31 mouse cellular contexts compared by ENCODE assay signal in genomic region chr6:30499049-30499448, GRCm38 (mm10). TPM values are rescaled to one million over a fixed set of nuclear protein-coding genes. Genes with fewer than 3 reads are reported as not detected.
DNase-seq lines count a peak whose midpoint lies in the region; TF ChIP-seq lines count a peak whose summit lies in the region.
"Had no signal": no experiment of that assay in that cellular context is flagged by ENCODE, and none has a peak within 500 bp of the region (broad histone marks: within the 10 kb centered on the region; RNA-seq: fewer than 3 reads in every experiment).

No protein-coding gene starts in this region.

- peak; percentile 62 for DNase-seq in 416B (ENCODE audit: low read depth)
- peak; percentile 48 for DNase-seq in CD4-positive helper T cell, adult 2 months (ENCODE audit: low read depth, low spot score)
- DNase-seq in c-Kit-positive CD71-positive TER-119-positive erythroid progenitor cells, embryonic 14.5 days (ENCODE audit: low spot score), result no peak
- no peak for DNase-seq in frontal cortex, postnatal 14 days (ENCODE audit: low spot score in 2 of 2)
- no peak for DNase-seq in layer of hippocampus, adult 11-12 months (ENCODE audit: low spot score)
- DNase-seq: adrenal gland, adult 8-10 months; cerebellum, adult 11 months; cerebellum, adult 9-10 months; embryo, embryonic 11 days; heart, postnatal 10 days; kidney, adult 18-20 months; kidney, postnatal 4 days; liver; midbrain, embryonic 14.5 days; right cerebral cortex, postnatal 25 days had no signal

- TF ChIP-seq POLR2A in bone marrow macrophage, adult 2 months (IDR thresholded peaks at IDR 0.05; ENCODE audit: borderline replicate concordance, low read depth, low read length), result no peak

- peaks cover 64% of the 10 kb centered on the region for H3K36me3 ChIP-seq in macrophage (ENCODE audit: inconsistent target)

- 13% methylated on average over 3 of the region's 3 CpGs for WGBS in macrophage (ENCODE audit: missing documents)

- H3K27ac ChIP-seq in bone marrow macrophage, adult 2 months (ENCODE audit: insufficient read depth, low read depth, low read length), result peak overlapping the region; percentile 68
- H3K27ac ChIP-seq in macrophage, result peak overlapping the region; percentile 33; the same call in 1 of the 2 replicates
- H3K27ac ChIP-seq: embryonic facial prominence, embryonic 13.5 days; forebrain, embryonic 10.5 days; heart, embryonic 13.5 days; hindbrain, embryonic 14.5 days; kidney, postnatal 0 days; liver, embryonic 15.5 days; lung, embryonic 15.5 days; neural tube, embryonic 15.5 days had no signal

- H3K4me3 ChIP-seq in bone marrow macrophage, adult 2 months (ENCODE audit: insufficient read depth, low read length), result no peak overlapping the region
- no peak overlapping the region for H3K4me3 ChIP-seq in macrophage (ENCODE audit: inconsistent target)
- H3K4me3 ChIP-seq: embryonic facial prominence, embryonic 13.5 days; forebrain, embryonic 10.5 days; heart, embryonic 13.5 days; liver, embryonic 15.5 days; lung, embryonic 15.5 days; neural tube, embryonic 15.5 days had no signal

- H3K4me1 ChIP-seq in bone marrow macrophage, adult 2 months (ENCODE audit: control insufficient read depth, insufficient read depth, low read length), result peaks cover 14% of the 10 kb centered on the region
- H3K4me1 ChIP-seq: lung, embryonic 15.5 days; neural tube, embryonic 15.5 days had no signal

- no peak for TF ChIP-seq CTCF in bone marrow macrophage, adult 2 months (IDR thresholded peaks at IDR 0.05; ENCODE audit: low read depth, low read length)

- no peaks in the 10 kb centered on the region for H3K79me2 ChIP-seq in macrophage (ENCODE audit: inconsistent target)

RNA-seq across cellular contexts. Expression of gene Tmem209, which starts 10.5 kb away (rescaled TPM):
- 23.9 and 31.8 TPM in 2 replicates for polyA plus RNA-seq in bone marrow macrophage, adult 2 months (2012; ENCODE audit: insufficient read depth, insufficient read length, missing spikeins)
- 10 to 100 TPM in 22 of 26 experiments, 1 to 10 TPM in 4; 5.4 to 60.0 (median 27.1) TPM for total RNA-seq in macrophage (2018; cell fraction: chromatin; rRNA removed)
- 10 to 100 TPM; 12.1 to 36.9 (median 20.6) TPM for total RNA-seq in macrophage (2018; cell fraction: cytosol; rRNA removed)
- 10 to 100 TPM in 22 of 26 experiments, 1 to 10 TPM in 4; 7.7 to 56.1 (median 31.0) TPM for total RNA-seq in macrophage (2018; cell fraction: nucleus; rRNA removed)
- polyA plus RNA-seq in macrophage (2018), result 16.3 to 23.2 TPM (median 16.4 TPM) in 3 replicates

RNA-seq across cellular contexts. Expression of gene Ssmem1, which starts 10.6 kb away (rescaled TPM):
- not detected in 2 replicates for polyA plus RNA-seq in bone marrow macrophage, adult 2 months (2012; ENCODE audit: insufficient read depth, insufficient read length, missing spikeins)
- total RNA-seq in macrophage (2018; cell fraction: chromatin; rRNA removed), result not detected
- under 1 TPM in 5 of 26 experiments, not detected in 21; 0.10 to 0.26 (median 0.15) TPM for total RNA-seq in macrophage (2018; cell fraction: cytosol; rRNA removed)
- under 1 TPM in 2 of 26 experiments, not detected in 24; 0.36 to 0.55 TPM for total RNA-seq in macrophage (2018; cell fraction: nucleus; rRNA removed)
- polyA plus RNA-seq in macrophage (2018), result not detected in 3 replicates
- total RNA-seq: heart, postnatal 10 days; hematopoietic stem cell, adult 5-6 weeks; monocyte, adult 5-6 weeks had no signal
- polyA plus RNA-seq: embryonic facial prominence, embryonic 13.5 days; forebrain, embryonic 16.5 days; heart, embryonic 13.5 days; intestine, embryonic 14.5 days; midbrain, embryonic 14.5 days; neural tube, embryonic 15.5 days; stomach, embryonic 16.5 days had no signal

RNA-seq across cellular contexts. Expression of gene Cpa2, which starts 42.3 kb away (rescaled TPM):
- not detected in 2 replicates for polyA plus RNA-seq in bone marrow macrophage, adult 2 months (2012; ENCODE audit: insufficient read depth, insufficient read length, missing spikeins)
- not detected for total RNA-seq in macrophage (2018; cell fraction: chromatin; rRNA removed)
- under 1 TPM in 3 of 26 experiments, not detected in 23; 0.11 to 0.41 (median 0.20) TPM for total RNA-seq in macrophage (2018; cell fraction: cytosol; rRNA removed)
- total RNA-seq in macrophage (2018; cell fraction: nucleus; rRNA removed), result not detected
- polyA plus RNA-seq in macrophage (2018), result 0.20 TPM in 1 of 3 replicates, not detected in the others
- total RNA-seq: monocyte, adult 5-6 weeks had no signal
- polyA plus RNA-seq: C2C12 had no signal

Comparison
In these comparisons a context has a peak if more than half of its experiments do, and no peak if none do; other contexts are left out.
1. DNase-seq: peak in 416B (single experiment) and CD4-positive helper T cell, adult 2 months (single experiment); none in c-Kit-positive CD71-positive TER-119-positive erythroid progenitor cells, embryonic 14.5 days (single experiment), frontal cortex, postnatal 14 days (0 of 2) and layer of hippocampus, adult 11-12 months (single experiment).